Mouse (Mus musculus) megakaryocyte, embryonic 14.5 days (primary cell): ENCODE data around the gene Mark4.

Source experiments
- FLI1 ChIP-seq: IDR thresholded peaks from 2 replicates; pipeline ENCODE4 v1.6.1; 2012; ENCODE audit warnings: low read length, inconsistent platforms, mixed read lengths
- GATA1 ChIP-seq: IDR thresholded peaks from 3 replicates; pipeline ENCODE4 v1.6.1; 2012; ENCODE audit warnings: mixed read lengths, low read length, inconsistent platforms, borderline replicate concordance

DNA sequence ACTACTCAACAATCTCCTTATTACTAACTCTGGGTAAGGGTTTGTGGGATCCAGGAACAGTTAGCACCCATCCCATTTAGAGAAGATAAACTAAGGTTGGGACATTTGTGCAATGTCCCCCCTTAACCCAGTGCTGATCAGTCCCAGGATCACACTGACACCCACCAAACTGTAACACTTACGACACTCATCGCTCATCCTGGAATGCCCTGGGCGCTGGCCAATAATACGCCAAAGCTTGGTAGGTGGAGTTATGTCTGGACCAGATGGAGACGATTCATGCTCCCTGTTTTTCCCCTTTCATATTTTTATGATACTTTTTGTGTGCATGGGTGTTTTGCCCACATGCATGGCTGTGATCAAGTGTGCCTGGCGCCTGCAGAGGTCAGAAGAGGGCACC is 28.2 kb downstream of the Mark4 start:
- TF ChIP-seq FLI1 (no peak), GATA1 (no peak)
